Comparison of ENCODE assay signal across 28 mouse cellular contexts in the genomic region with DNA sequence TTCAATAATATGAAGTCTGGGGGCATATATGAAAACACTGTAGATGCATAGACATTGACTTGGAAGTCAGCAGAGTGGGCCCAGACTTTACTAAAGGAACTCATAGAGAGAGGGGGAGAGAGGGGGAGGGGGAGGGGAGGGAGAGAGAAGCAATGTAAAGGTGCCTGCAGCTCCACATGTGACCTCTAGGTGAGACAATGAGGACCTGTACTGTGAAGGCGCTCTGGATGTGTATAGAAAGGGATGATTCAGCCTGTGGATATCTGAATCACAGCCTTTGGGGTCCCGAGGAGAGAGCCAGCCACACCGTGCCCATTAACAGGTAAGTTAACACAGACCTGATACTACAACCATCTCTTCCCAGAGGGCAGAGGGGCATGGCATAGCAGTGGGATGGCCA. TPM values are rescaled to one million over a fixed set of nuclear protein-coding genes. Genes with fewer than 3 reads are reported as not detected.
DNase-seq lines count a peak whose midpoint lies in the region; ATAC-seq and TF ChIP-seq lines count a peak whose summit lies in the region.
"Had no signal": no experiment of that assay in that cellular context is flagged by ENCODE, and none has a peak within 500 bp of the region (broad histone marks: within the 10 kb centered on the region; RNA-seq: fewer than 3 reads in every experiment).

No protein-coding gene starts in this region.

- no peak for ATAC-seq in CD4-positive, CD25-positive, alpha-beta regulatory T cell, adult 4 months
- ATAC-seq in lung, embryonic 14.5 days (ENCODE audit: insufficient read depth) = no peak
- no peak for ATAC-seq in stomach, postnatal 0 days (ENCODE audit: low FRiP score, low TSS enrichment)
- ATAC-seq in forebrain, embryonic 14.5 days = no peak
- ATAC-seq: forebrain, postnatal 0 days; inflammation-experienced regulatory T-cells, adult 6 months had no signal

- peak; percentile 3 for DNase-seq in CD4-positive, CD25-positive, alpha-beta regulatory T cell, adult 2 months (ENCODE audit: low read depth, low spot score)
- no peak for DNase-seq in lung, embryonic 14.5 days
- DNase-seq in lung, postnatal 14 days = no peak
- peak; percentile 54 for DNase-seq in ZHBTc4 (ENCODE audit: low read depth, low spot score)
- no peak for DNase-seq in stomach, postnatal 0 days (ENCODE audit: low spot score)
- DNase-seq in forebrain, embryonic 14.5 days (ENCODE audit: low spot score) = no peak
- no peak for DNase-seq in kidney, adult 2 months
- DNase-seq: adrenal gland, postnatal 10 days; cerebellum, adult 11-12 months; cerebellum, adult 9-11 months; embryo, embryonic 11 days; forebrain, postnatal 0 days; heart, adult 2 months; heart, postnatal 4 days; kidney, adult 9 months; kidney, postnatal 10 days; lung, postnatal 10 days; thymus, postnatal 36 days had no signal

- H3K9me3 ChIP-seq in lung, embryonic 14.5 days (ENCODE audit: low read depth, low read length) = no peaks in the 10 kb centered on the region
- H3K9me3 ChIP-seq in stomach, postnatal 0 days (ENCODE audit: control insufficient read depth, low read length) = no peaks in the 10 kb centered on the region
- no peaks in the 10 kb centered on the region for H3K9me3 ChIP-seq in forebrain, embryonic 14.5 days (replicated peaks; ENCODE audit: control insufficient read depth, low read length)
- H3K9me3 ChIP-seq: heart, embryonic 12.5 days; limb, embryonic 12.5 days; midbrain, embryonic 12.5 days; neural tube, embryonic 12.5 days had no signal

- H3K36me3 ChIP-seq in lung, embryonic 14.5 days (ENCODE audit: insufficient read depth) = no peaks in the 10 kb centered on the region
- no peaks in the 10 kb centered on the region for H3K36me3 ChIP-seq in stomach, postnatal 0 days (ENCODE audit: control insufficient read depth, insufficient read depth, low read length)
- no peaks in the 10 kb centered on the region for H3K36me3 ChIP-seq in forebrain, embryonic 14.5 days (ENCODE audit: control insufficient read depth, insufficient read depth, low read length)
- H3K36me3 ChIP-seq in kidney, adult 2 months (ENCODE audit: control insufficient read depth, insufficient read depth, low read length) = no peaks in the 10 kb centered on the region
- H3K36me3 ChIP-seq: heart, embryonic 12.5 days; hindbrain, embryonic 13.5 days; limb, embryonic 12.5 days; midbrain, embryonic 12.5 days; neural tube, embryonic 12.5 days had no signal

- peak; percentile 21; the same call in 1 of the 2 replicates for TF ChIP-seq CTCF in lung, embryonic 14.5 days (IDR thresholded peaks at IDR 0.05; ENCODE audit: low read depth)
- peak; percentile 18; the same call in 1 of the 2 replicates for TF ChIP-seq CTCF in stomach, postnatal 0 days (IDR thresholded peaks at IDR 0.05; ENCODE audit: low read depth)
- no peak for TF ChIP-seq CTCF in kidney, adult 2 months (conservative IDR thresholded peaks at IDR 0.05; ENCODE audit: insufficient read depth, insufficient read length, low read depth, low read length)

- no peak overlapping the region for H3K9ac ChIP-seq in lung, embryonic 14.5 days
- H3K9ac ChIP-seq in stomach, postnatal 0 days (ENCODE audit: low read length) = no peak overlapping the region
- no peak overlapping the region for H3K9ac ChIP-seq in forebrain, embryonic 14.5 days (ENCODE audit: low read length)
- H3K9ac ChIP-seq: forebrain, postnatal 0 days; heart, embryonic 12.5 days; hindbrain, embryonic 13.5 days; limb, embryonic 12.5 days; midbrain, embryonic 12.5 days; neural tube, embryonic 12.5 days had no signal

- no peak overlapping the region for H3K4me2 ChIP-seq in lung, embryonic 14.5 days
- no peak overlapping the region for H3K4me2 ChIP-seq in stomach, postnatal 0 days (replicated peaks; ENCODE audit: low read depth)
- no peak overlapping the region for H3K4me2 ChIP-seq in forebrain, embryonic 14.5 days (ENCODE audit: low read length)
- H3K4me2 ChIP-seq: heart, embryonic 12.5 days; hindbrain, embryonic 13.5 days; limb, embryonic 12.5 days; liver, embryonic 11.5 days; midbrain, embryonic 12.5 days; neural tube, embryonic 12.5 days had no signal

- H3K27ac ChIP-seq in lung, embryonic 14.5 days (ENCODE audit: low read depth) = no peak overlapping the region
- no peak overlapping the region for H3K27ac ChIP-seq in stomach, postnatal 0 days (replicated peaks)
- H3K27ac ChIP-seq in forebrain, embryonic 14.5 days (ENCODE audit: low read depth, low read length) = no peak overlapping the region
- no peak overlapping the region for H3K27ac ChIP-seq in kidney, adult 2 months (ENCODE audit: insufficient read depth, low read depth, low read length)
- H3K27ac ChIP-seq: heart, adult 2 months; hindbrain, embryonic 13.5 days; limb, embryonic 12.5 days; midbrain, embryonic 12.5 days; neural tube, embryonic 12.5 days had no signal

- no peaks in the 10 kb centered on the region for H3K27me3 ChIP-seq in lung, embryonic 14.5 days (ENCODE audit: insufficient read depth, low read length)
- H3K27me3 ChIP-seq in stomach, postnatal 0 days (ENCODE audit: control insufficient read depth, insufficient read depth, low read length) = no peaks in the 10 kb centered on the region
- no peaks in the 10 kb centered on the region for H3K27me3 ChIP-seq in forebrain, embryonic 14.5 days (replicated peaks; ENCODE audit: control insufficient read depth, insufficient read depth, low read length)
- no peaks in the 10 kb centered on the region for H3K27me3 ChIP-seq in kidney, adult 2 months (replicated peaks; ENCODE audit: control insufficient read depth, insufficient read depth, low read length)
- H3K27me3 ChIP-seq: limb, embryonic 12.5 days; neural tube, embryonic 12.5 days had no signal

- TF ChIP-seq EP300 in stomach, postnatal 0 days (optimal IDR thresholded peaks at IDR 0.05) = no peak

- peaks cover 9% of the 10 kb centered on the region for H3K4me1 ChIP-seq in lung, embryonic 14.5 days (ENCODE audit: insufficient read depth)
- H3K4me1 ChIP-seq in stomach, postnatal 0 days (replicated peaks; ENCODE audit: control insufficient read depth, insufficient read depth) = no peaks in the 10 kb centered on the region
- H3K4me1 ChIP-seq in forebrain, embryonic 14.5 days (ENCODE audit: control insufficient read depth, insufficient read depth, low read length) = peaks cover 4% of the 10 kb centered on the region; the same call in 1 of the 2 replicates
- H3K4me1 ChIP-seq in kidney, adult 2 months (ENCODE audit: control insufficient read depth, insufficient read depth, low read length) = no peaks in the 10 kb centered on the region

- no peak for TF ChIP-seq POLR2A in kidney, adult 2 months (IDR thresholded peaks at IDR 0.05; ENCODE audit: low read depth, low read length)

- 86% methylated on average over 3 of the region's 3 CpGs for WGBS in lung, embryonic 14.5 days
- 84% methylated on average over 3 of the region's 3 CpGs for WGBS in stomach, postnatal 0 days
- 92% methylated on average over 3 of the region's 3 CpGs for WGBS in forebrain, embryonic 14.5 days
- 95% methylated on average over 3 of the region's 3 CpGs for WGBS in kidney, adult 2 months

- no peak overlapping the region for H3K4me3 ChIP-seq in lung, embryonic 14.5 days (ENCODE audit: low read depth, low read length)
- H3K4me3 ChIP-seq in stomach, postnatal 0 days (ENCODE audit: low read depth, low read length) = no peak overlapping the region
- H3K4me3 ChIP-seq in forebrain, embryonic 14.5 days (ENCODE audit: low read depth, low read length) = no peak overlapping the region
- no peak overlapping the region for H3K4me3 ChIP-seq in kidney, adult 2 months (ENCODE audit: insufficient read depth, low read depth, low read length)
- H3K4me3 ChIP-seq: erythroblast, embryonic 14.5 days; heart, adult 2 months; heart, embryonic 12.5 days; hindbrain, embryonic 13.5 days; limb, embryonic 12.5 days; midbrain, embryonic 12.5 days; myocyte; neural tube, embryonic 12.5 days had no signal

RNA-seq across cellular contexts. Expression of a gene that starts 40.2 kb away (rescaled TPM):
- polyA plus RNA-seq in CD4-positive, CD25-positive, alpha-beta regulatory T cell, adult 4 months (2017; shearing (Covaris generic)) = under 1 TPM in 1 of 2 experiments, not detected in 1; 0.22 TPM
- polyA plus RNA-seq in lung, embryonic 14.5 days (2014; fragmentation: Nextera tagmentation; extraction: Ambion mirVana) = 52.9 and 54.0 TPM in 2 replicates
- 66.2 and 73.1 TPM in 2 replicates for polyA plus RNA-seq in stomach, postnatal 0 days (2015; fragmentation: Nextera tagmentation; extraction: Ambion mirVana)
- 15.2 and 20.5 TPM in 2 replicates for polyA plus RNA-seq in forebrain, embryonic 14.5 days (2014; fragmentation: Nextera tagmentation; extraction: Ambion mirVana)
- 54.4 and 78.8 TPM in 2 replicates for polyA plus RNA-seq in kidney, adult 2 months (2012; rRNA removed)

Comparison
In these comparisons a context has a peak if more than half of its experiments do, and no peak if none do; other contexts are left out.
1. DNase-seq: peak in CD4-positive, CD25-positive, alpha-beta regulatory T cell, adult 2 months (single experiment) and ZHBTc4 (single experiment); none in lung, embryonic 14.5 days (single experiment), lung, postnatal 14 days (single experiment), stomach, postnatal 0 days (single experiment), forebrain, embryonic 14.5 days (single experiment) and kidney, adult 2 months (single experiment).
2. RNA of a gene that starts 40.2 kb away (polyA plus RNA-seq): 66.2 to 73.1 TPM in stomach, postnatal 0 days, 54.4 to 78.8 TPM in kidney, adult 2 months, 52.9 to 54.0 TPM in lung, embryonic 14.5 days and 15.2 to 20.5 TPM in forebrain, embryonic 14.5 days; 0.22 TPM in CD4-positive, CD25-positive, alpha-beta regulatory T cell, adult 4 months; every median in the first group is over 10 times any median in the second.